Mouse (Mus musculus): ENCODE results near the gene Sstr2. TPM values are rescaled to one million over a fixed set of nuclear protein-coding genes. Genes with fewer than 3 reads are reported as not detected.

Sstr2 gene
- polyA plus RNA-seq, 2 experiments = 2.8 to 3.6 TPM

- DNase-seq (ENCODE audit: low read depth in 3 of 3, low spot score in 3 of 3) = no peak
- H3K9ac ChIP-seq (replicated peaks) = no peak overlapping the region
Observed at GRCm38 (mm10) chr11:113611664-113612611, 7.2 kb upstream of the Sstr2 start.

DNA sequence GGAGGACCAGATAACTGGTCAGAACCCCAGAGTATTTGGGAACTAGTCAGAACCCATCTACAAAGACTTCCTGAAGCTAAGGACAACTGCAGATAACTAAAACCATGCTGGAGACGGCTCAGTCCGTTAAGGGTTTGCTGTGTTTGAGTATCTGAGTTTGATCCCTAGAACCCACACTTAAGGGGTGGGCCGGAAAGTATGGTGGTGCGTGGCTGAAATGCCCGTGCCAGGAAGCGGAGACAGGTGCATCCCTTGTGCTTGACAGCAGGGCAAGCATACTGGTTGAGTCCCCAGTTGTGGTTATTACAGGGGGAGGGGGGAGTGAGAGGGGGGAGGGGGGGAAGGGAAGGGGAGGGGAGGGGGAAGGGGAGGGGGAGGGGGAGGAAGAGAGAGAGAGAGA, 4.7 kb upstream of the Sstr2 start:
- H3K4me2 ChIP-seq (ENCODE audit: low read depth) = no peak overlapping the region
- ATAC-seq (ENCODE audit: insufficient read depth) = no peak
- H3K4me1 ChIP-seq (replicated peaks; ENCODE audit: control insufficient read depth in 2 of 2, insufficient read depth in 2 of 2, low read length in 1 of 2) = peaks cover 0 to 16% of the 10 kb centered on the region in 2 experiments; a peak in 2 of 4 replicates
- H3K36me3 ChIP-seq (replicated peaks; ENCODE audit: control insufficient read depth, insufficient read depth, low read depth) = no peaks in the 10 kb centered on the region
- H3K27me3 ChIP-seq (ENCODE audit: control insufficient read depth, insufficient read depth, low read length) = peaks cover 13% of the 10 kb centered on the region
- TF ChIP-seq EP300 (IDR thresholded peaks at IDR 0.05; ENCODE audit: low read depth) = no peak
- TF ChIP-seq CTCF (IDR thresholded peaks at IDR 0.05; ENCODE audit: low read depth) = no peak
- DNase-seq (ENCODE audit: low read depth in 3 of 3, low spot score in 3 of 3) = no peak
- no peak overlapping the region for H3K9ac ChIP-seq (replicated peaks)
- H3K9me3 ChIP-seq (ENCODE audit: control insufficient read depth, low read length) = no peaks in the 10 kb centered on the region
- no peak overlapping the region for H3K4me3 ChIP-seq (ENCODE audit: insufficient read depth in 1 of 2, low read depth in 2 of 2, low read length in 2 of 2)
- WGBS (ENCODE audit: insufficient replicate concordance) = 11% methylated on average over 6 of the region's 6 CpGs
- H3K27ac ChIP-seq = no peak overlapping the region

More at GRCm38 (mm10) chr11:113611664-113612611, 7.2 kb upstream of the Sstr2 start:
- H3K4me1 ChIP-seq (replicated peaks; ENCODE audit: control insufficient read depth in 2 of 2, insufficient read depth in 2 of 2, low read length in 1 of 2) = peaks cover 0 to 10% of the 10 kb centered on the region in 2 experiments; a peak in 2 of 4 replicates
- H3K4me2 ChIP-seq (ENCODE audit: low read depth) = no peak overlapping the region
- H3K36me3 ChIP-seq (replicated peaks; ENCODE audit: control insufficient read depth, insufficient read depth, low read depth) = no peaks in the 10 kb centered on the region
- WGBS (ENCODE audit: insufficient replicate concordance) = 19% methylated on average over 24 of the region's 24 CpGs
- no peak overlapping the region for H3K4me3 ChIP-seq (ENCODE audit: insufficient read depth in 1 of 2, low read depth in 2 of 2, low read length in 2 of 2)
- no peaks in the 10 kb centered on the region for H3K9me3 ChIP-seq (ENCODE audit: control insufficient read depth, low read length)
- no peak for ATAC-seq (ENCODE audit: insufficient read depth)
- no peak for TF ChIP-seq EP300 (IDR thresholded peaks at IDR 0.05; ENCODE audit: low read depth)
- peak; percentile 76 for TF ChIP-seq CTCF (IDR thresholded peaks at IDR 0.05; ENCODE audit: low read depth)
- no peaks in the 10 kb centered on the region for H3K27me3 ChIP-seq (ENCODE audit: control insufficient read depth, insufficient read depth, low read length)
- no peak overlapping the region for H3K27ac ChIP-seq

- WGBS (ENCODE audit: insufficient replicate concordance) = 34% methylated on average over 14 of the region's 14 CpGs
- peaks cover 24% of the 10 kb centered on the region for H3K27me3 ChIP-seq (ENCODE audit: control insufficient read depth, insufficient read depth, low read length)
- H3K36me3 ChIP-seq (replicated peaks; ENCODE audit: control insufficient read depth, insufficient read depth, low read depth) = no peaks in the 10 kb centered on the region
Observed at GRCm38 (mm10) chr11:113617132-113617911, 1.8 kb upstream of the Sstr2 start.

DNA sequence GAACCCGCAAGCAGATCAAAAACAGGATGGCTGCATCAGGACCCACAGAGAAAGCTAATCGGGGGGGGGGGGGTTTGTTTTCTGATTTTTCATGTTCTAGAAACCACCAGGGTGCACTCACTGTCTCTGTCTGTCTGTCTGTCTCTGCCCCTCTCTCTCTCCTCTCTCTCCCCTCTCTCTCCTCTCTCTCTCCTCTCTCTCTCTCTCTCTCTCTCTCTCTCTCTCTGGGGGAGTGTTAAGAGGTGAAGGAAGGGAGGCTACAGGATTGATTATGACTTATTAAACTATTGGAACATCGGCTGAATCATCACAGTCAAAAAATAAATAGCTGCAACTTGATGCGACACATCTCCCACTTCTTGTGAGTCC, 855 bp upstream of the Sstr2 start:
- Histone ChIP-seq H3K4me3 (ENCODE audit: insufficient read depth in 1 of 2, low read depth in 2 of 2, low read length in 2 of 2) (no peak overlapping the region), H3K27ac (no peak overlapping the region), H3K4me2 (ENCODE audit: low read depth) (peak overlapping the region; percentile 55), H3K36me3 (replicated peaks; ENCODE audit: control insufficient read depth, insufficient read depth, low read depth) (no peaks in the 10 kb centered on the region), H3K9me3 (ENCODE audit: control insufficient read depth, low read length) (no peaks in the 10 kb centered on the region), H3K9ac (replicated peaks) (no peak overlapping the region), H3K4me1 (replicated peaks; ENCODE audit: control insufficient read depth in 2 of 2, insufficient read depth in 2 of 2, low read length in 1 of 2) (peaks cover 0 to 8% of the 10 kb centered on the region in 2 experiments; a peak in 2 of 4 replicates), H3K27me3 (ENCODE audit: control insufficient read depth, insufficient read depth, low read length) (peaks cover 24% of the 10 kb centered on the region)
- WGBS (ENCODE audit: insufficient replicate concordance) = 32% methylated on average over 4 of the region's 4 CpGs
- no peak for ATAC-seq (ENCODE audit: insufficient read depth)
- TF ChIP-seq EP300 (IDR thresholded peaks at IDR 0.05; ENCODE audit: low read depth) (no peak), CTCF (IDR thresholded peaks at IDR 0.05; ENCODE audit: low read depth) (no peak)
- DNase-seq (ENCODE audit: low read depth in 3 of 3, low spot score in 3 of 3) = no peak

More at GRCm38 (mm10) chr11:113617132-113617911, 1.8 kb upstream of the Sstr2 start:
- H3K9ac ChIP-seq (replicated peaks) = no peak overlapping the region
- DNase-seq (ENCODE audit: low read depth in 3 of 3, low spot score in 3 of 3) (peak in 2 of 3 experiments; percentile 36), ATAC-seq (ENCODE audit: insufficient read depth) (peak; percentile 69)
- H3K4me2 ChIP-seq (ENCODE audit: low read depth) = no peak overlapping the region
- no peaks in the 10 kb centered on the region for H3K9me3 ChIP-seq (ENCODE audit: control insufficient read depth, low read length)
- no peak overlapping the region for H3K4me3 ChIP-seq (ENCODE audit: insufficient read depth in 1 of 2, low read depth in 2 of 2, low read length in 2 of 2)
- H3K4me1 ChIP-seq (replicated peaks; ENCODE audit: control insufficient read depth in 2 of 2, insufficient read depth in 2 of 2, low read length in 1 of 2) = peaks cover 0 to 8% of the 10 kb centered on the region in 2 experiments; a peak in 2 of 4 replicates
- TF ChIP-seq EP300 (IDR thresholded peaks at IDR 0.05; ENCODE audit: low read depth) (no peak), CTCF (IDR thresholded peaks at IDR 0.05; ENCODE audit: low read depth) (peak; percentile 36; the same call in 1 of the 2 replicates)
- no peak overlapping the region for H3K27ac ChIP-seq

Data from liver, embryonic 14.5 days (tissue).